Mouse (Mus musculus) kidney, postnatal 4 days (tissue): Measurements from ENCODE around the gene Wdr90.

ENCODE experiments used
- DNase-seq, 2 experiments: peaks; one replicate each; pipeline ENCODE4 v3.0.0; 2021; ENCODE audit warnings: mixed read lengths in 2 of 2

Gene Wdr90

DNA sequence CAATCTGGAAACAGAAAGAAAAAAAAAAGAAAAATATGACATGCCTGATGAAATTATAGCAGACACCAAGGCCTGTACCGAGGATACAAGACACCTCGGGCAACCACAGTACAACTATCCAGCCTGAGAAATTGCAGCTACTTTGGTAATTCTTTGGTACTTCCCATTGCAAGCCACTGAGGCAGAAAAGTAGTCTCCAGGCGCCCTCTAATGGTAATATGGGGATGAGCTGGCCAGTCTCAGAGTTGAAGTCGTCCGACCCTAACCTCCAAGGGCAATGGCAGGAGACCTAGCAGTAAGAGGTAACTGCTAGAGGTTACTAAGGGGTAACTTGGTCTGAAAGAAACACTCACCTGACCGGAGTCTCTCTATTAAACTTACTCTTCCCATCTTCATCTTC, 60.3 kb downstream of the Wdr90 start:
- DNase-seq = peak; percentile 70 to 77

DNA sequence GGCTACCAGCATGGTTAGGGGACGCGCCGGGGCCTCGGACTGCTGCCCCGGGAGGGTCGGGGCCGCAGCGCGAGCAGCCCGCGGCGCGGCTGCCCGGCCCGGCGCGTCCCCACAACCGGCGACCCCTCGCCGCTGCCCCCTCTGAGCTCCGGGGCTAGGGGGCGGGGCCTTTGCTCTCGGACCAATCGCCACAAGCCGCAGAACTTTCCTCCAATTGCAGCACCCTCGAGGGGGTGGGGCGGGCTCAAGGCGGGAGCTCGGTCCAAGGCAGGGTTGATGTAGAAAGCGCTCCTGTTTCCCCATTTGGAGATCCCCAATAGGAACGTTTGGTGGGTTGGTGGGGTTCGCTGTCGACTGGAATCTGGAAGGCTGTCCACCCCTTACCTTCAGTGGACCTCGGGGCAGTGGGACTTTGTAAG, 64.3 kb downstream of the Wdr90 start, which contains the start of gene Metrn:
Gene Metrn (minus strand): TSS at position 186 of the 419 bp plus-strand sequence.
- DNase-seq = peak; percentile 94 to 96

GRCm38 (mm10) chr17:25796211-25796771, 65.0 kb downstream of the Wdr90 start:
- peak; percentile 35 to 51 for DNase-seq

- peak; percentile 51 to 72 for DNase-seq
Observed at GRCm38 (mm10) chr17:25795609-25796092, 65.7 kb downstream of the Wdr90 start, which contains the start of gene AC134908.4. TSS of gene AC134908.4 (minus strand) at chr17:25795659.

DNA sequence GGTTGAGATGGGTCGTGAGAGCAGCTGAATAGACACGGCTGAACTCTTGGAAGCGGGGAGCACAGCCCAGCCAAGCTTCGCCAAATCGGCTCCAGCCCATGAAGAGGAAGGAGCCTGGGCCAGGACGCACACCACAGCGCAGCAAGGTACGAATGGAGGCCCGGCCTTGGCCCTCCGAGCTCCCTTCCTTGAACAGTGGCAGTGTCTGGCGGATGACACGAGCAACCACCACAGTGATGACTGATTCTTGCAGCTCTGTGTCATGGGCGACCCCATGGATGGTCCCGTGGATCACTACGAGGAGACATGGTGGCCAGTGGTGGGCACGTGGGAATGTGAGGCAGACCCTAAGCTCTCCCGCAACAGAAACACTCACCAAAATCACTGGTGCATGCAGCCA, 66.3 kb downstream of the Wdr90 start:
- DNase-seq = no peak
